Mouse (Mus musculus) liver, embryonic 15.5 days (tissue): ENCODE measurements around the gene Spock2. TPM values are rescaled to one million over a fixed set of nuclear protein-coding genes. Genes with fewer than 3 reads are reported as not detected.
"Not testable (repeated sequence)": the region's sequence is repeated elsewhere in the genome, so short reads cannot be mapped to it uniquely, and the experiment has no call there.

Experiments
- ATAC-seq: fragments of 200-750 bp; cut with Nextera tagmentation; 2 replicates; pipeline ENCODE4 v1.8.0; 2017; ENCODE audit warnings: moderate number of reproducible peaks, mild to moderate bottlenecking, moderate library complexity; ENCODE audit not compliant: insufficient read depth
- H3K27ac ChIP-seq: fragments of 300-500 bp; sonication (generic); replicated peaks from 2 replicates; pipeline ENCODE4 v1.5.1; 2015; ENCODE audit warnings: mild to moderate bottlenecking, inconsistent platforms
- H3K27me3 ChIP-seq: fragments of 300-500 bp; sonication (generic); 2 replicates; pipeline ENCODE4 v1.6.1; 2015; ENCODE audit warnings: mild to moderate bottlenecking, inconsistent platforms
- H3K36me3 ChIP-seq: fragments of 300-500 bp; sonication (generic); replicated peaks from 2 replicates; pipeline ENCODE4 v1.6.1; 2015; ENCODE audit warnings: moderate library complexity, mild to moderate bottlenecking, inconsistent platforms
- H3K4me1 ChIP-seq: fragments of 300-500 bp; sonication (generic); replicated peaks from 2 replicates; pipeline ENCODE4 v1.6.1; 2015; ENCODE audit warnings: inconsistent platforms
- H3K4me2 ChIP-seq: fragments of 300-500 bp; sonication (generic); 2 replicates; pipeline ENCODE4 v1.6.1; 2015; ENCODE audit warnings: moderate library complexity, mild to moderate bottlenecking, inconsistent platforms
- H3K4me3 ChIP-seq: fragments of 300-500 bp; sonication (generic); replicated peaks from 2 replicates; pipeline ENCODE4 v1.5.1; 2015; ENCODE audit warnings: mild to moderate bottlenecking, inconsistent platforms
- H3K9ac ChIP-seq: fragments of 300-500 bp; sonication (generic); 2 replicates; pipeline ENCODE4 v1.6.1; 2015; ENCODE audit warnings: moderate library complexity, mild to moderate bottlenecking, inconsistent platforms
- H3K9me3 ChIP-seq: fragments of 300-500 bp; sonication (generic); replicated peaks from 2 replicates; pipeline ENCODE4 v1.6.1; 2016; ENCODE audit warnings: inconsistent platforms
- WGBS: fragments of 180-500 bp; shearing (Covaris S2); methylation state at CpG from one replicate; pipeline ENCODE4 v1.1.7; 2015; ENCODE audit warnings: mixed read lengths; ENCODE audit not compliant: insufficient replicate concordance; 5-methylcytosine and 5-hydroxymethylcytosine counted together
- microRNA-seq: library from miRNA; unstranded; fragments of <30 nt; microRNA quantifications from one replicate; pipeline ENCODE4, GENCODE M21; 2016
- polyA plus RNA-seq: library from polyadenylated mRNA; unstranded; fragments of >200 nt; fragmentation: Nextera tagmentation; extraction: Ambion mirVana; gene quantifications from 2 replicates; pipeline ENCODE4 v1.2.1, GENCODE M21; 2015

Spock2 gene
- polyA plus RNA-seq, 1 experiment from 2014 or later, result 0.10 TPM

DNA sequence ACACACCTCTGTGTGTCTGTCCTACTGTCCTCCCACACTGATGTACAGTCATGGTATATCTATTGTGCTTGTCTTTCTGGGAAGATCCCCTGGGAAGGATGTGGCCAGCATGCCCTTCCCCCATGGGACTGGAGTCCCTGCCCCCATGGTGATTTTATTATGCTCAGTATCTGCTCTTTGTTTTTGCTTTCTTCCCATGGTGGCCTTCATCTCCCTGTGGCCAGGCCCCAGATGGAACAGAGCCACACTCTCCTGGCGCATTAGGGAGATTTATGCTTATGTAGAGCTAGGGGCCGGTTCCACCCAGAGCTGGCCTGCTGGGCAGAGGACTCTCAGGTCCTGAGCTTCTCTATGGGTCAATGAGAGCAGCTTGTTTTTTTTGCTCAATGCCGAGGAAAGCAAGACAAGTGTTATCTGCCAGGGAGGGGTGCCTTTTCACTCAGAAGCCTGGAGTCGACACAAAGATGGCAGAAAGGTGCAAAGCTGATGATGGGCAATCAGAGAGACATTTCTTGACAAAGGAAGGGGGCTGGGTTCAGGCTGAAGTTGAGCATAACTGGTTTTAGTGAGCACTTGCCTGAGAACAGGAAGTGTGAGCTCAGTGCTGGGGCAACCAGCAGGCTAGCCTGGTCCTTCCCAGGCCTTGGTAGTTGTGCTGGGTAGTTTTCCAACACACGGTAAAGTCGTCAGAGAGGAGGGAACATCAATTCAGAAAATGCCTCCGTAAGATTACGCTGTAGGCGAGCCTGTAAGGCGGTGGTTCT lies 64.5 kb downstream of the Spock2 start:
- 59% methylated on average over 10 of the region's 10 CpGs for WGBS
- Histone ChIP-seq H3K36me3 (no peaks in the 10 kb centered on the region), H3K4me1 (no peaks in the 10 kb centered on the region), H3K4me2 (no peak overlapping the region), H3K4me3 (no peak overlapping the region), H3K9me3 (no peaks in the 10 kb centered on the region), H3K27me3 (0 out of 2 replicates have a peak, but pooled peaks cover 5% of the 10 kb centered on the region), H3K9ac (no peak overlapping the region), H3K27ac (no peak overlapping the region)
- ATAC-seq, result no peak

DNA sequence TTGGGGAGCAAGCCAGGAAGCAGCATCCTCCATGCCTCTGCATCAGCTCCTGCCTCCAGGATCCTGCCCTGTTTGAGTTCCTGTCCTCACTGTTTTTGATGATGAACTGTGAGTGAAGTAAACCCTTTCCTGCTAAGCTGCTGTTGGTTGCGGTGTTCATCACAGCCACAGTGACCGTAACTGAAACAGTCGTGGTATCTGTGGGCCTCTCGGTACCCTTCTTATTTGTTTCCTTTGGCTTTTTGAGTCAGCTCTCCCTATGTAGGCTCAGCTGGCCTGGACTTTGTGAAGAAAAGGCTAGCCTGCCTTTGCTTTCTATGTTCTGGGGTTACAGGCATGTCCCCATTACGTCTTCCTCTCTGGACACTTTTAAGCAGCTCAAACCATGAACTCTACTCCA lies 65.3 kb downstream of the Spock2 start:
- no peak overlapping the region for H3K27ac ChIP-seq
- WGBS, result 72% methylated on average over 5 of the region's 5 CpGs

DNA sequence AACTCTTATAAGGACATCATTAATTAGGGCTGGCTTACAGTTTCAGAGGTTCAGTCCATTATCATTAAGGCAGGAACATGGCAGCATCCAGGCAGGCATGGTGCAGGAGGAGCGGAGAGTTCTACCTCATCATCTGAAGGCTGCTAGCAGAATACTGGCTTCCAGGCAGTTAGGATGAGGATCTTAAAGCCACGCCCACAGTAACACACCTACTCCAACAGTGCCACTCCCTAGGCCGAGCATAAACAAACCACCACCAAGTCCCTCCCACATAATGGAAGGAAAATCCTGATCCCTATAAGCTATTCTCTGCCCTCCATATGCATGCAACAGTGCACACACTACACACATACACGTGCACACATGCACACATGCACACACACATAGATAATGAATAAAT lies 66.3 kb downstream of the Spock2 start:
- no peak for ATAC-seq
- Histone ChIP-seq H3K4me1 (no peaks in the 10 kb centered on the region), H3K27me3 (no peaks in the 10 kb centered on the region), H3K9ac (no peak overlapping the region), H3K27ac (no peak overlapping the region), H3K4me2 (no peak overlapping the region), H3K9me3 (no peaks in the 10 kb centered on the region), H3K36me3 (no peaks in the 10 kb centered on the region), H3K4me3 (no peak overlapping the region)
- WGBS, result 62% methylated on average over 4 of the region's 4 CpGs

More for the DNA sequence above, 65.3 kb downstream of the Spock2 start:
- Histone ChIP-seq H3K4me1 (no peaks in the 10 kb centered on the region), H3K4me3 (no peak overlapping the region), H3K9me3 (no peaks in the 10 kb centered on the region), H3K27me3 (0 out of 2 replicates have a peak, but pooled peaks cover under 1% of the 10 kb centered on the region), H3K36me3 (no peaks in the 10 kb centered on the region), H3K4me2 (no peak overlapping the region), H3K9ac (no peak overlapping the region)
- no peak for ATAC-seq

DNA sequence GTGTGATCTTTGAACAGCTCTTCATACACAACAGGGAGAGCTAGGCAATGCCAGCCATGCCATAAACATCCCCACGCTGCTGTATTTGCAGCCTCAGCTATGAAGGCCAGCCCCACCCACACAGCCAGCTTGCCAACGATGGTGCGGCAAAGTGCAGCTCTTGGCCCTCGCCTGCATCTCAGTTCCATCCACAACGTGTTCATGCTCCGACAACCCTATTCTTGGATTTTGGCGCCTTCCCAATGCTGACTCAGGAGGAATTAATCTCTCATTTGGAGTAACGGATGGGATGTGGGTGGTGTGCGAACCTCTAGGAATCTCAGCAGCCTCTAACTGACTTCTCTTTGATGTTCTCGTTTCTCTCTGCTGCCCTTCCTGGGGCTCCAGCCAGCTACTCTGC lies 67.0 kb downstream of the Spock2 start:
- Histone ChIP-seq H3K4me1 (no peaks in the 10 kb centered on the region), H3K9ac (no peak overlapping the region), H3K4me2 (no peak overlapping the region), H3K9me3 (no peaks in the 10 kb centered on the region), H3K36me3 (no peaks in the 10 kb centered on the region), H3K4me3 (no peak overlapping the region), H3K27me3 (no peaks in the 10 kb centered on the region), H3K27ac (no peak overlapping the region)
- WGBS, result 72% methylated on average over 10 of the region's 10 CpGs
- ATAC-seq, result no peak

DNA sequence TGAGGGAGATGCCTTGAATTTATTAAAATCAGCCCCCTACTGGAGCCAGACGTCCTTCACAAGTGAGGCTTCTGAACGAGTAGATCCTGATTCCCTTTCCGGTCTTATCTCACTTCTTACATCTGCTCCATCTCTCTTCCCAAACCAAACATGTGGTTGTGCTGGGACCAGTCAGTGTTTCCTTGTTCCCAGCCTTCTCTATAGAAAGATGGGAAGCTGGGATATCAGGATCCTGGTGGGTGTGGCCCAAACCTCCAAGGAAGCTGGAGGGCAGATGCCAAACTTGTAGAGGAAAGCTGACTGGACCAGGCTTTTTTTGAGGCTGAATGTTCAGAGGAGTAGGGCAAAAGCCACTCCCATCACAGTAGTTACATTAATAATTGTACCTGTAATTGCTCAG lies 68.5 kb downstream of the Spock2 start:
- Histone ChIP-seq H3K27me3 (no peaks in the 10 kb centered on the region), H3K4me2 (no peak overlapping the region), H3K9me3 (no peaks in the 10 kb centered on the region), H3K9ac (no peak overlapping the region), H3K36me3 (no peaks in the 10 kb centered on the region), H3K4me1 (no peaks in the 10 kb centered on the region), H3K4me3 (no peak overlapping the region), H3K27ac (no peak overlapping the region)
- 42% methylated on average over 3 of the region's 3 CpGs for WGBS
- no peak for ATAC-seq

DNA sequence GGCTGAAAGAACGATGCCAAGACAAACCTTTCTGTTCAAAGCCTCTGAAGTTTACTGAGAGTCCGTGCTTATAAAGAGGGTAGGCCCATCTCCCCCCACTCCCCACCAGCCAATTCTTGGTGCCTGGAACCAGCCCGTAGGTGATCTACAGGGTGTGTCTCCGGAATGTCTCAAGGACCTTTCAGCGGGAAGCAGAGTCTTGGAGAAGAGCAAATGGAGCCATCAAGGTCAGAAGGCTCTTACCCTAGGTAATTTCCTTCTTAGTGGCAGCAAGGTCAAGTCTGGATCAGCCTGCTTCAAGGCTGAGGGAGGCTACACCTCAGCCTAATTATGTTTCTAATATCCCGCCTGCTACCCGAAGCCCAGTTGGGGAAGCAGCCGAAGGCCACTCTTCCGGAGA lies 69.3 kb downstream of the Spock2 start:
- H3K36me3 ChIP-seq, H3K9me3 ChIP-seq, ATAC-seq, H3K27me3 ChIP-seq, H3K27ac ChIP-seq, H3K4me2 ChIP-seq, H3K4me3 ChIP-seq, H3K9ac ChIP-seq, H3K4me1 ChIP-seq: not testable (repeated sequence)
- 78% methylated on average over 9 of the region's 9 CpGs for WGBS

Small RNA genes within 50 kb of the gene (microRNA-seq; reads per million reads assigned to microRNA genes)
- gene Mir6906, result not detected

Other genes starting within 250 kb of the Spock2 start
- 14.3 and 15.0 TPM in 2 replicates for gene Dnajb12, start 226.7 kb upstream of the Spock2 start, polyA plus RNA-seq
- gene Ddit4, start 154.4 kb upstream of the Spock2 start, polyA plus RNA-seq, result 5.6 and 6.6 TPM in 2 replicates
- 15.7 and 16.5 TPM in 2 replicates for gene Ascc1, start 103.4 kb upstream of the Spock2 start, polyA plus RNA-seq
- gene Anapc16, start 103.1 kb upstream of the Spock2 start, polyA plus RNA-seq, result 37.5 and 39.0 TPM in 2 replicates
- gene Chst3, start 113.0 kb downstream of the Spock2 start, polyA plus RNA-seq, result 0.14 and 0.29 TPM in 2 replicates
- 73.5 and 76.0 TPM in 2 replicates for gene Psap, start 171.4 kb downstream of the Spock2 start, polyA plus RNA-seq
- gene Vsir, start 240.6 kb downstream of the Spock2 start, polyA plus RNA-seq, result 11.0 and 11.4 TPM in 2 replicates